Mouse (Mus musculus): ENCODE results near the gene Scrt2.
A peak's percentile ranks its signal among the peaks of the same experiment; 100 is the strongest.

Gene Scrt2

DNA sequence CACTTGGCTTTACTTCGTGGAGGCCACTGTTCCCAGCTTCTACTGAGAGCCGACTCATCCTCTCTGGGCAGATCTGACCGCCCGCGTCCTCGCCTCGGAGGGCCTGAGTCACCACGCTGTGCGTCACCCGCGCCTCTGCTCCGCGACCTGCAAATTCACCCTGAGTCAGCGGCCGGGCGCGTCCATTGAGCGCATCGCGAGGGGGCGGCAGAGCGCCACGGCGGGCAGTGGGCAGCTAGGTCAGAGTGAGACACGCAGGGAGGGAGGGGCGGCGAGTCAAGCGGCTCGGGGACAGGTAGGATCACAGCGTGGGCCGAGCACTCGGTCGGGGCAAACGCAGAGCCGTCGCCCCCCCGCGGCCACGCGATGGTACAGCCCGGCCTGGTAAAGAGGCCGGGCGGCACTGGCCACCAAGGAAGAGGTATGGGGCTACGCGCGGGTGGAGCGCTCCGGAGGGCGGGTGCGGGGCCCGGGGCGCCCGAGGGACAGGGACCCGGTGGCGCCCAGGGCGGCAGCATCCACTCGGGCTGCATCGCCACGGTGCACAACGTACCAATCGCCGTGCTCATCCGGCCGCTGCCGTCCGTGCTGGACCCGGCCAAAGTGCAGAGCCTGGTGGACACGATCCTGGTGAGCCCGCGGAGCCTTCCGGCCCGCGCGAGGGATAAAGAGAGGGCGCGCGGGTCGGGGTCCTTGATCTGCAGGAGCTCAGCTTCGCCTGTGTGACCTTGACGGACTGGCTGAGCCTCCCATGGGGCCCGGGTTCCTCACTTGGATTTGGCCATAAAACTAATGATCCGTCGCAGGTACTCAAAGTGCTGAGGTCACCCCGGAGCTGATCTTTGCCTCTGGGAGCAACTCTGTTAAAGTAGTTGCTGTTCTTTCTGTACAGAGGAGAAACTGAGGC lies 24.2 kb downstream of the Scrt2 start, which contains the start of gene Srxn1:
TSS of gene Srxn1 (plus strand) at position 199 of the 907 bp plus-strand sequence.
- peak; percentile 68 to 77 for DNase-seq (ENCODE audit: low spot score in 2 of 2)

DNA sequence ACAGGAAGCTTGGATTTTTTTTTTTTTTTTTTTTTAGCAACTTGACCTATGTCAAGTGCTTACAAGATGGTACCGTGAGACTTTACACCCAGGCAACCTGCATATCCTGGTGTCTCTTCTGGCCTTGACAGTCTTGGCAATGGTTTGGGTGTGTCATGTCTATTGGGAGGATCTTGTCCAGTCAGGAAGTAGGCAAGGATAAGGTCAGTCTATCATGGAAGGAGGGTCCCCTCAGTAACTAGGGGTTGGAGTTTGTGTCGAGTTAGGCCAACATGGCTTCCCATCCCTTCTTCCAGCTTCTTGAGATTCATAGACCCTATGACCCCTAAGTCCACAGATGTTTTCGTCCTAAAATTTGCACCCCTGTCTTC lies 24.9 kb downstream of the Scrt2 start:
- no peak for DNase-seq (ENCODE audit: low spot score in 2 of 2)

DNA sequence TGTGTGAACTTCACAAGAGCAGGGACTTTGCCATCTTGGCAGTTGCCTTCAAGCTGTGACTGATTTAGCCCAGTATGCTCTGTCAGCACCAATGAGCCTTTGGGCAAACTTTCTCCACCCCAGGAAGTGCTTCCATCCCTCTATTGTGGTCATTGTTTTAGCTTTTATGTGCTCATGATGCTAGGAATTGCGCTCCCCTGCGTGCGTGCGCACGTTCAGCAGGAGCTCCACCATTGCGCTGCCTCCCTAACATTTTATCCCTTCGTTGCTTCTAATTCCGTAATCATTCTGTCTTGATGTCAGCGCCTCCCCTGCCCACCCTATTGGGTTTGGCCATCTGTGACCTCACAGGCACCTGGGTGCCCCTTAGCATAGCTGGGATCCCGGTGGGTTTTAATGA lies 25.3 kb downstream of the Scrt2 start:
- DNase-seq (ENCODE audit: low spot score in 2 of 2) = no peak

- DNase-seq (ENCODE audit: low spot score in 2 of 2) = no peak
Observed at GRCm38 (mm10) chr2:152108702-152109101, 27.4 kb downstream of the Scrt2 start.

- DNase-seq (ENCODE audit: low spot score in 2 of 2) = no peak
Observed at GRCm38 (mm10) chr2:152109386-152109785, 28.1 kb downstream of the Scrt2 start.

- no peak for DNase-seq (ENCODE audit: low spot score in 2 of 2)
Observed at GRCm38 (mm10) chr2:152111311-152111710, 30.0 kb downstream of the Scrt2 start.

GRCm38 (mm10) chr2:152111920-152112319 lies 30.6 kb downstream of the Scrt2 start:
- peak; percentile 78 to 89 for DNase-seq (ENCODE audit: low spot score in 2 of 2)

GRCm38 (mm10) chr2:152112490-152112889 lies 31.2 kb downstream of the Scrt2 start:
- no peak for DNase-seq (ENCODE audit: low spot score in 2 of 2)

- no peak for DNase-seq (ENCODE audit: low spot score in 2 of 2)
Observed at GRCm38 (mm10) chr2:152112970-152113369, 31.6 kb downstream of the Scrt2 start.

GRCm38 (mm10) chr2:152114057-152114975 lies 33.0 kb downstream of the Scrt2 start:
- DNase-seq (ENCODE audit: low spot score in 2 of 2) = no peak

DNA sequence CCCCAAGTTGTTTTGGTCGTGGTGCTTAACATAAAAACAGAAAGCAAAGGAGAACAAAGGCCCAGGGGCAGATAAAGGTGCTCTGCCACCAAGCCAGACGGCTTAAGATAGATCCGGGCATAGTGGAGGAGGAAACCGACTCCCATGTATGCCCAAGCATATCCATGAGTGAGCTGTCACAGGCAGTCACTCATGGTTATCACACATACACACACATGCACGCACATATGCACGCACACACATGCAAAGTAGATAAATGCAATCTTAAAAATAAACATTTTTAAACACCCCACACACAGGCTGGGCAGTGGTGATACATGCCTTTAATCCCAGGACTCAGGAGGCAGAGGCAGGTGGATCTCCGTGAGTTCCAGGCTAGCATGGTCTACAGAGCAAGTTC lies 36.4 kb downstream of the Scrt2 start:
- no peak for DNase-seq (ENCODE audit: low spot score in 2 of 2)

- no peak for DNase-seq (ENCODE audit: low spot score in 2 of 2)
Observed at GRCm38 (mm10) chr2:152119228-152119865, 38.0 kb downstream of the Scrt2 start.

DNA sequence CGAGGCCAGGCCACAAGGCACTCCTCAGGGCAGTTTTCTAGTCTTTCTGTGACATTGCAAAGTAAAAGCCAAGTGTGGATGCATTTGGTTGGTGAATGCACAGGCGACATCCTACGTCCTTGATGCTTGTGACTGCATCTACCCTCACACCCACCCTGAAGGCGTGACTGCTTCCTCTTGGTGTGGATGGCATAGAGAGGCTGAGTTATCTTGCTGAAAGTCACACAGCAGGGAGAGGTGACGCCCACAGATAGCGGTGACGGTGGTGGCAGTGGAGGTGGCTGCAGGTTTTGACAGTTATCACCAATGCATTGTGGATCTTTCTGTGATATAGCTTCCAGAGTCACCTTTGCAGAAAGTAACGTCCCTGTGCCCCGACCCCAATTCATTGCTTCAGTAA lies 41.6 kb downstream of the Scrt2 start:
- no peak for DNase-seq (ENCODE audit: low spot score in 2 of 2)

- DNase-seq (ENCODE audit: low spot score in 2 of 2) = no peak
Observed at GRCm38 (mm10) chr2:152128597-152128996, 47.3 kb downstream of the Scrt2 start.

GRCm38 (mm10) chr2:152129778-152130177 lies 48.4 kb downstream of the Scrt2 start:
- DNase-seq (ENCODE audit: low spot score in 2 of 2) = no peak

- no peak for DNase-seq (ENCODE audit: low spot score in 2 of 2)
Observed at GRCm38 (mm10) chr2:152132016-152132415, 50.7 kb downstream of the Scrt2 start.

DNA sequence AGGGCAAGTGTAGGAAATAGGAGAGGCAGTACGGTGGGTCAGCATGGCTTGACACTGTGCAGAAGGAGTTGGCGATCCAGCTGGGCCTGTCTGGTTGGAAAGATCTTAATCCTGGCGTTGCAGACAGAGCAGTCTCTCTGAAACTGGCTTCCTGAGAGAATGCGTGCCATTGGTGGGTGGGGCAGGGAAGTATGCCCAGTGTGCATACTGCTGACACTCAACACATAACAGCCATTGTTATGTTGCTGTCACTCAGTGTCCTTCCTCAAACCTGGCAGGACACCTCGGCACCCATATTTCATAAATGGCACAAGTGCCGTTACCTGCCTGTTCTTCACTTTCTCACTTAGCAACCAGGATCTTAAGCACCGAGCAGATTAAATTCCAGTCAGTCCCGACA lies 51.4 kb downstream of the Scrt2 start:
- DNase-seq (ENCODE audit: low spot score in 2 of 2) = no peak

DNA sequence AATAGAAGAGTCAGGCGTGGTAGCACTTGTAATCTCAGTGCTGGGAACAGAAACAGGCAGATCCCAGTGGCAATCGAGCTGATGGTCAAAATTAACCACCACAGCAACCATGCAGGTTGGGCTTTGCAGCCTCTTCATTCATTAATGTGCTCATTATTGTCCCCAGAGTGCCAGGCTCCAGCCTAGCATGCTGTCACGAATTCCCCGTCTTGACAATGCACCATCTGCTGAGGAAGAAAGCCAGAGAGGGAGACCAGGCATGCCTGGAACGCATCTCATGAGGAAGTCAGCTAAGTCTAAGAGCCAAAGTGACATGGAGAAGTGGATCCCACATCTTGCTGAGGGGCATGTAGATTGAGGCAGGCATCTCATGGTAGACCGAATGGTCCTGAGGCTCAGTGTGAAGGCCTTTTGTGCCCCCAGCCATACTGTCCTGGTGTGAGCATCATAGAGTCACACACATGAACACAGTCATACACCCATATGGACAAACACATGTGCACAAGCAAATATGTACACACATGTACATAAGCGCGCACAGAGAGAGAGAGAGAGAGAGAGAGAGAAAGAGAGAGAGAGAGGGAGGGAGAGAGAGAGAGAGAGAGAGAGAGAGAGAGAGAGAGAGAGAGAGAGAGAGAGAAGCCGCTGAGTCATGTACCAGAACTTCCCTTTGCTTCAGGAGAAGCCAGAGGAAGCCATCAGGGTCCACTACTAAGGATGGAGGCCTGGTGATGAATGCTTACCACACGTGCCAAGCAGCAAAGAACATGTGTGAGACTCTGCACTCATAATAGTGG lies 58.1 kb downstream of the Scrt2 start:
- DNase-seq (ENCODE audit: low spot score in 2 of 2) = no peak

DNA sequence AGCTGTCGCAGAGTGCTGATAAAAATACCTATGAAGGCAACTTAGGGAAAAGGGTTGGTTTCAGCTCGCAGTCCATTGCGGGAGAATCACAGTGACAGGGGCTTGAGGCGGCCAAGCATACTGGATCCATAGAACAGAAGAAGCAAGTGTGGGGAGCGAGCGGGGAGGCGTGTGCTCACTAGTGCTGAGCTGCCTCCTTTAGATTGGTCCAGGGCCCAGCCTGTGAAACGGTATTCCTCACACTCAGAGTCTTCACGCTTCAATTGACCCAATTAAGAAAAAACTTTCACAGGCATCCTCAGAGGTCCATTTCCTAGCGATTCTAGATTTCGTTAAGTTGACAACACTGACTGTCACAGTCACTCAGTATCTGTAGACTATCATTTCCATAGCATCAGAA lies 59.6 kb downstream of the Scrt2 start:
- DNase-seq (ENCODE audit: low spot score in 2 of 2) = no peak

DNA sequence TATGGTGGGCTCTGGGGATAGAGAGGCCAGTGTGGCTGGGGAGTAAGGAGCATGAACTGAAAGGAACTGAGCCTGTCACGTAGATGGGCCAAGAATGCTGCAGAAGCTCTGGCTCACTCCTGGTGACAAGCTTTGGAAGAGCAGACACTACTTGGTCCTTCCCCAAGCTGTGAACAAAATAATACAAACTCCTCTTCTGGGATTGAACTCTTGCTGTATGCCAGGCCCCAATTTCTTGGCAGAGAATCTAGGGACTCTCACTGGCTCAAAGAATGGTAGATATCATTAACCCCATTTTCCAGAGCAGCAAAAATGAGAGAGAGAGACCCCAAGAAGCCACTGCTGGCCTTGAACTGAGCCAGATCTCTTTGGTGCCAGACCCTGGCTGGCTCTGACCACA lies 60.2 kb downstream of the Scrt2 start:
- DNase-seq (ENCODE audit: low spot score in 2 of 2) = no peak

GRCm38 (mm10) chr2:152142046-152142445 lies 60.7 kb downstream of the Scrt2 start:
- DNase-seq (ENCODE audit: low spot score in 2 of 2) = no peak
